Mouse (Mus musculus) B cell, adult 2 months (primary cell): ENCODE data around the gene Plekhf1.

Source experiments
- DNase-seq, 2 experiments: peaks; one replicate each; pipeline ENCODE4 v3.0.0; 2022

Gene Plekhf1

GRCm38 (mm10) chr7:38217417-38218171 lies 10.2 kb downstream of the Plekhf1 start:
- no peak for DNase-seq

DNA sequence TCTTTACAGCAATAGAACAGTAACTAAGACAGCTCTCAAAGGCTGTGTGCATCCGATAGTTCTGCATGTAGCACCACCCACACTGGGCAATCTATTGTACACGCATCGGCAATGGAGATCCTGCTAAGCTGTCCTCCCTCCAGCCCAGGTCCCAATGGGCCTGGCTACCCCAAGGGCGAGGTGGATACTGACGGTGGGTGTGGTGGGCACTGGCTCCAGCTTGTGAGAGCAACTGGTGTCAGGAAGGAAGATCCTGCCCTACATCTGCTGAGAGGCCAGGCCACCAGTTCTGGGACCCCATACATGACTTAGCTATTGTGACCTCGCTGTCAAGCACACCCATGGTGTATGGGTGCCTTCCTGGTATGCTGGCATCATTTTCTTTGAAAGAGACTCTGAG lies 12.1 kb downstream of the Plekhf1 start:
- no peak for DNase-seq

DNA sequence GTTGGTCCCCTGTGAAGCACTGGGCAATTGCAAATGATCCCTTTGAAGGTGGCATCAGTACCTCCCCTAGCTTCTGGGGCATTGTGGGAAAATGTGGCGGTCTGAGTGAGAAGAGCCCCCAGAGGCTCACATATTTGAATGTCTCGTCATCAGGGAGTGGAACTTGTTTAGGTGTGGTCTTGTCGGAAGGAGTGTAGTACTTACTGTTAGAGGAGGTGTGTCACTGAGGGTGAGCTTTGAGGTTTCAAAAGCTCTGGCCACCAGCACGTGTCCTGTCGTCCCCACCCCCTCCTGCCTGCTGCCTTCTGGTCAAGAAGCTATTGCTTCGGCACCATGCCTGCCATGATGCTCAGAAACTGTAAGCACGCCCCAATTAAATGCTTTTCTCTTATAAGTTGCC lies 12.5 kb downstream of the Plekhf1 start:
- DNase-seq, result no peak

DNA sequence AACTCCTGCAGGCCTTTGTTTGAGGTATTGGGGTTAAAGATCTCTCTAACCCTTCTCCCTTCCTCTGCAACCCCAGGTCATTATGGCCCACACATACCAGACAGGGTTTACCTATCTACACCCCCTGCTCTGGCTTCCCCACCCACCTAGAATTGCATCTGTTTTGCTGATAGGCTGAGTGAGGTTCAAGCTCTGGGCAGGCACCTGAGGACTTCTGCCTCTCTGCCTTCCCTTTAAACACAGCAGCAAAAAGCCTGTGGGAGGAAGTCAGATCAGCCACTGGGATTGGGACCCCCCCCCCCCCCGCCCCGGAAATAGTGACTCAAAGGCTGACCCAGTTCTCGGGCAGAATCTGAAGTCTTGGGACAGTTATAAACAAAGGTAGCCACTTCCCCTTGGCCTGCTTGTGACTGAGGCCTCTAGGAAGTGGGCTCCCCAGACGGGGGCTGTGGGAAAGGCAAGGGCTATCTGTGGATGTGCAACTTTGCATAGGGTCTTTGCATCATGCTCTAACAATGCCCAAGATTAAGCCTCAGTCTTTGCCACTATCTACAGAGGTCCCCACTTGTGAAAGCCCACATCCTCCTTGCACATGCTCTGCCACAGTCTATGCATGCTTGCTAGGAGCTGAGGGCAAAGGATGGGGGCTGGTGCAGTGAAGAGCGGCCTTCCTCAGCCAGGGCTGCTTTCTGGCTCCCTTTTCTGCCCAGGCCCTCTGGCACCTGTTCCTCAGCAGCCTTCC lies 13.2 kb downstream of the Plekhf1 start:
- DNase-seq, result no peak

DNA sequence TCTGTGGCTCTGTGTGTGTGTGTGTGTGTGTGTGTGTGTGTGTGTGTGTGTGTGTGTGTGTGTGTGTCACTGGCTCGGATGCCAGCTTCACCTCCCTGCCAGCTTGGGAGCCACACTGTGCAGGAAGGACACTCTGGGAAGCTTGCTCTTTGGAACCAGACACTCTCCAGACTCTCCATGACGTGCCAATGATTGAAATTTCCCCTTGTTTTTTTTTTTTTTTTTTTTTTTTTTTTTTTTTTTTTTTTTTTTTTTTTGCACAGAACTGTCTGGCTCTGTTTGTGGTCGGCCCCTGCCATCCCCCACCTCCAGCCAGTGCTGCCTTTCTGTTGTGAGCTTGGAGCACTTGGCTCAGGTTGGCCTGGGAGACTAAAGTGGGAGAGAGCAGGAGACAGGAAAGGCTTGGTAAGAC lies 15.2 kb downstream of the Plekhf1 start:
- DNase-seq, result no peak

DNA sequence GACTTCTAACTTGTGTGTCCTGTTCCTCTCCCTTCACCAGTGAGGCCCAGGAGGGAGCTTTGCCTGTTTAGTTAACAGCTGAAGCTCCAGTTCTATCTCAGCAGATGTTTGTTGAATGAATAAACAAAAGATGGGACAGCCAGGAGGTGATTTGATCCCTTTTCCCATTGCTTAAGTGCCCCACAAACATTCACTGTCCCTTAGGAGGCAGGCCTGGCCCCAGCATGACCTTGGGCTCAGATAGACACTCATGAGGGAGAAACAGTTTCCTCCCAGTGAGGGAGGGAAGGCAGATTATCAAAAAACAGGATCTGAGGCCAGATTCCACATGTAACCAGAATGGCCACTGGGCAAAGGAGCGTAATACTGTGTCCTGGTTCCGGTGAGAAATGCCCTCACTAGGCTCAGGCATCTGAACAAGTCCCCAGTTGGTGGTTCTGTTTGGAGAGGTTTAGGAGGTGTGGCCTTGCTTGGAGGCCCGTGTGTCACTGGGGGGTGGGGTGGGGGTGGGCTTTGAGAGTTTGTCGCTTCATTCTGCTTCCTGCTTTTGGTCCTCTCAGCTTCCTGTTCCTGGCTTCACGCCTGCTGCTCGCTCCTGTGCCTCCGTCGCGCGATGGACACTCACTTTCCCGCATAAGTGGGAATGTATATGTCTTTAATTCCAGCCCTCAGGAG lies 18.2 kb downstream of the Plekhf1 start:
- DNase-seq, result no peak

GRCm38 (mm10) chr7:38208969-38209368 lies 18.8 kb downstream of the Plekhf1 start:
- no peak for DNase-seq

- no peak for DNase-seq
Measured at GRCm38 (mm10) chr7:38206564-38206963, 21.3 kb downstream of the Plekhf1 start.

DNA sequence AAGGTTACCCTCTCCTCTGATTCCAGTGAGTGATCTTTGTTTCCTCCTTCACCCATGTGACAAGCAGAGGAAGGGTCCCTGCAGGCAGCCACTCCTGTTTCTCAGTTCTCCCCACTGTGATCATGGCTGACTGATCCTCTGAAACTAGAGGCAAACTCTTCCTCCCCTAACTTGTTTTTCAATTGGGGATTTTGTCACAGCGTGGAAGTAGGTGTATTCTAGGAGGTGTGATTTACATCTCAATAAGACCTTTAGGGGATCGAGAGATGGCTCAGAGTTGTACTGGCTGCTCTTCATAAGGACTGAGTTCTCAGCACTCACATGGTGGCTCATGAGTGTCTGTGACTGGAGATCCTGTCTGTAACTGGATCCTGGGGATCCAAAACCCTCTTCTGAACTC lies 22.0 kb downstream of the Plekhf1 start:
- DNase-seq, result no peak

GRCm38 (mm10) chr7:38204314-38204713 lies 23.5 kb downstream of the Plekhf1 start:
- DNase-seq, result peak; percentile 35 to 42

DNA sequence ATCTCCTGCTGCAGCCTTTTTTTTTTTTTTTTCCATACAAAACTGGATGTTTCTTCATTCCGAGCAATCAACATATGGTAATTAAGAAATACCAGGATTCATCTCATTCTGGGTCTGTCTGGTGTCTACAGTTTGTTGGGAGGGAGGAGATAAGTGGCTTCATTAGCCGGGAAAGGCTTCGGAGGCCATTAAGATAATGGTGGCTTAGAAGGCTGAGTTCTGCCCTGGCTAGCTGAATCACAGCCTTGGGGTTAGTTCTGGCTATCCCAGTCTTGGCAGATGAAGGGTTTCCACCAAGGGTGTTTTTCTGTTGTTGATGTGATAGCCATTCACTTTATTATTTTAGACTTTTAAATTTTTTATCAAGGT lies 26.5 kb downstream of the Plekhf1 start:
- DNase-seq, result no peak

DNA sequence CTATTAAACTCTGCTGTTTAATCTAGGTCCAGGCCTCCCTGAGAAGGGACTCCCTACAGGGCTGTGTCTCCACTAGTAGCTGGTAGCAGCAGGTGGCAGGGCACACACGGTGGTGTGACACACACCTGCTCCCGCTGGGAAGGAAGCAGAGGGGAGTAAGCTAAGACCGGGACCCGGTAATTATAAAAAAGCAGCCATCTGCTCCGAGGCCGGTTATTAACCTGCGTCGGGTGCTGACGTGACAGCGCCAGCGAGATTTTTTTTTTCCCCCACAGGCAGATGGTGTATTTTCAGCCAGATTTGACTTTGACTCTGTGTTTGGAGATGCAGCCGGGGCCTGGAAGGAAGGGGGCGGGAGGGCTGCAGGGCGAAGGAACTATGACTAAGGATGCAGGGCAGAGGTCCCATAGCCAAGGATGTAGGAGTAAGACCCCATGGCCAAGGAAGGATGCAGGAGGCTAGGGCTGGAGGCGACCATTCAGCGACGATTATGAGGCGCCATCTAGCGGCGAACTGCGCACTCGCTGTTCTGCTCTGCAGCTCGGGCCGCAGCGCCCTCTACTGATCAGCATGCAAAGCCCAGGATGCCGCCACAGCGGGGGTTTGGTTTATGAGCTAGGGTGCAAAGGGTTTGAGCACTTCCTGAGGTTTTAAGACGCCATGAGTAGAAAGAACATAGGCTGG lies 27.1 kb downstream of the Plekhf1 start:
- DNase-seq, result peak; percentile 90

- DNase-seq, result no peak
Measured at GRCm38 (mm10) chr7:38199907-38200605, 27.8 kb downstream of the Plekhf1 start.

GRCm38 (mm10) chr7:38191571-38191970 lies 36.2 kb downstream of the Plekhf1 start:
- DNase-seq, result peak; percentile 40 to 51

GRCm38 (mm10) chr7:38191146-38191545 lies 36.7 kb downstream of the Plekhf1 start:
- DNase-seq, result no peak

GRCm38 (mm10) chr7:38190056-38190835 lies 37.6 kb downstream of the Plekhf1 start:
- peak; percentile 52 to 55 for DNase-seq

GRCm38 (mm10) chr7:38189136-38189982 lies 38.5 kb downstream of the Plekhf1 start:
- DNase-seq, result peak; percentile 54 to 55

- no peak for DNase-seq
Measured at GRCm38 (mm10) chr7:38188281-38189075, 39.3 kb downstream of the Plekhf1 start.

DNA sequence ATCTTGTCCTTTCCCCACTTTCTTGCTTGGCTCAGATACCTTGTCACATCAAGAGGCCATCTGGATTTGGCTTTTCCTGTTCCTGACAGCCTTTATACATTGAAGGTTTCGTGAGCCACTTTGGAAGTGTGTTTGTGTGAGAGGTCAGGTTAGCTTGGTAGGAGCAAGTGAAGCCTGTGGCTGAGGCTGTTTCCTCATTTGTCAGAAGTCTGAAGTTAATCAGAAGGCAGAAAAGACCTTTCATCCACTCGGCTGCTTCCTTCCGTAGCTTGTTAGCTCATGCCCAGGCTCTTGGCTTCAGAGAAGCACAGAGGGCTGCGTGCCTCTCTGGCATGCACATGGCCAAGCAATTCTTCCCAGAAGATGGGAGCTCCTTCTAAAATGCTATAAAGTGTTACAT lies 40.0 kb downstream of the Plekhf1 start:
- no peak for DNase-seq

- peak in 1 of 2 experiments; percentile 10 for DNase-seq
Measured at GRCm38 (mm10) chr7:38186861-38187260, 41.0 kb downstream of the Plekhf1 start.
